Mouse (Mus musculus): ENCODE measurements around the gene Ap4s1. TPM values are rescaled to one million over a fixed set of nuclear protein-coding genes. Genes with fewer than 3 reads are reported as not detected.
A peak's percentile ranks its signal among the peaks of the same experiment; 100 is the strongest.

The Ap4s1 gene
- polyA plus RNA-seq, 1 experiment from 2014 or later: 58.4 TPM

GRCm38 (mm10) chr12:51736807-51737206 lies 46.0 kb downstream of the Ap4s1 start:
- H3K27me3 ChIP-seq (replicated peaks; ENCODE audit: control insufficient read depth, insufficient read depth, low read length): no peaks in the 10 kb centered on the region
- no peaks in the 10 kb centered on the region for H3K9me3 ChIP-seq (ENCODE audit: control insufficient read depth, low read length)
- 18% methylated on average over 1 of the region's 1 CpGs for WGBS
- no peak for ATAC-seq
- no peak overlapping the region for H3K27ac ChIP-seq (ENCODE audit: low read depth, low read length)
- no peak overlapping the region for H3K9ac ChIP-seq (ENCODE audit: low read depth, low read length)
- no peak overlapping the region for H3K4me3 ChIP-seq (ENCODE audit: low read length)
- no peaks in the 10 kb centered on the region for H3K4me1 ChIP-seq (ENCODE audit: control insufficient read depth, insufficient read depth, low read depth, low read length)
- 0 out of 2 replicates have a peak, but pooled peaks cover 3% of the 10 kb centered on the region for H3K36me3 ChIP-seq (ENCODE audit: control insufficient read depth, insufficient read depth, low read length)
- H3K4me2 ChIP-seq (ENCODE audit: low read length): no peak overlapping the region

DNA sequence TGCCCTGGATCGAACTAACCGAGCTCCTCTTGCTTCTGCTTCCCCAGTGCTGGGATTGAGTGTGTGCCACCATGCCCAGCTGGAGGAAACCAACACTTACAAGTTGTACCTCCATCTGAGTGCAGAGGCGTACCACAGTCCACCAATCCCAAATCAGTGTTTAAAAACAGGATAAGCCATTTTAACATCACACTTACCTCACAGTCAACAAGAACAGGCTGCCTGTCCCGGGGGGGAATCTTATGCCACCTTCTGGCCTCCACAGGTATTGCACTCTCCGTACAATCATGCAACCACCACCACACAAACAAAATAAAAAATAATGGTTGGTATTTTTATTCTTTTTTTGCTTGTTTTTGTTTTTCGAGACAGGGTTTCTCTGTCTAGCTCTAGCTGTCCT lies 50.9 kb downstream of the Ap4s1 start:
- 87% methylated on average over 6 of the region's 6 CpGs for WGBS
- Histone ChIP-seq H3K9me3 (ENCODE audit: control insufficient read depth, low read length) (no peaks in the 10 kb centered on the region), H3K4me1 (ENCODE audit: control insufficient read depth, insufficient read depth, low read depth, low read length) (no peaks in the 10 kb centered on the region), H3K27ac (ENCODE audit: low read depth, low read length) (no peak overlapping the region), H3K4me3 (ENCODE audit: low read length) (no peak overlapping the region), H3K27me3 (replicated peaks; ENCODE audit: control insufficient read depth, insufficient read depth, low read length) (no peaks in the 10 kb centered on the region), H3K36me3 (ENCODE audit: control insufficient read depth, insufficient read depth, low read length) (peaks cover 29% of the 10 kb centered on the region), H3K9ac (ENCODE audit: low read depth, low read length) (no peak overlapping the region), H3K4me2 (ENCODE audit: low read length) (no peak overlapping the region)
- ATAC-seq: no peak; the same call in 1 of the 2 replicates

DNA sequence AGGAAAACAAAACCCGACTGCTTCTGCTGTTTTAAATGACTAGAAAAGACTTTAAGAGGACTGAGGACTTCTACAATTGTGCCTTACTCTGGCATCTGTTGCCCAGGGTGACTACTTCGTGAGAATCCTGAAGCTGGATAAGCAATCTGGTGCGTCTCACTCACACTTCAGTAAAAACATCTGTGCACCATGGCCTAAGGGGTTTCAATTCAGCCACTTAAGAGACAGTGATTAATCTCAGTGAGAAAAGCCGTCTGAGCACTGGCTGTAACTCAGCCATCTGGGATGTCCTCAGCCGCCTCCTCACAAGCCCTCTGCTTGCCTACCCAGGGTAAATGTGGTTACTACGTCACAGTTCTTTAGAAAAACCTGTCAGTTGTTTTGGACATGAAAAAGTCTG lies 54.1 kb downstream of the Ap4s1 start:
- H3K4me3 ChIP-seq (ENCODE audit: low read length): no peak overlapping the region
- WGBS: 46% methylated on average over 6 of the region's 6 CpGs
- H3K4me2 ChIP-seq (ENCODE audit: low read length): no peak overlapping the region
- H3K9me3 ChIP-seq (ENCODE audit: control insufficient read depth, low read length): no peaks in the 10 kb centered on the region
- no peak overlapping the region for H3K27ac ChIP-seq (ENCODE audit: low read depth, low read length)
- H3K27me3 ChIP-seq (replicated peaks; ENCODE audit: control insufficient read depth, insufficient read depth, low read length): no peaks in the 10 kb centered on the region
- H3K9ac ChIP-seq (ENCODE audit: low read depth, low read length): no peak overlapping the region
- H3K4me1 ChIP-seq (ENCODE audit: control insufficient read depth, insufficient read depth, low read depth, low read length): no peaks in the 10 kb centered on the region
- ATAC-seq: 0 out of 2 replicates have a peak, but pooled peaks have one; percentile 48
- peaks cover 48% of the 10 kb centered on the region for H3K36me3 ChIP-seq (ENCODE audit: control insufficient read depth, insufficient read depth, low read length)

- Histone ChIP-seq H3K36me3 (ENCODE audit: control insufficient read depth, insufficient read depth, low read length) (peaks cover 62% of the 10 kb centered on the region), H3K27me3 (replicated peaks; ENCODE audit: control insufficient read depth, insufficient read depth, low read length) (no peaks in the 10 kb centered on the region), H3K4me3 (ENCODE audit: low read length) (no peak overlapping the region), H3K9me3 (ENCODE audit: control insufficient read depth, low read length) (no peaks in the 10 kb centered on the region), H3K4me1 (ENCODE audit: control insufficient read depth, insufficient read depth, low read depth, low read length) (no peaks in the 10 kb centered on the region), H3K27ac (ENCODE audit: low read depth, low read length) (no peak overlapping the region), H3K9ac (ENCODE audit: low read depth, low read length) (no peak overlapping the region), H3K4me2 (ENCODE audit: low read length) (no peak overlapping the region)
- ATAC-seq: no peak
- WGBS: 95% methylated on average over 2 of the region's 2 CpGs
Measured at GRCm38 (mm10) chr12:51747348-51747747, 56.5 kb downstream of the Ap4s1 start.

GRCm38 (mm10) chr12:51755938-51756598 lies 65.2 kb downstream of the Ap4s1 start:
- Histone ChIP-seq H3K4me1 (ENCODE audit: control insufficient read depth, insufficient read depth, low read depth, low read length) (no peaks in the 10 kb centered on the region), H3K27ac (ENCODE audit: low read depth, low read length) (no peak overlapping the region), H3K4me2 (ENCODE audit: low read length) (no peak overlapping the region), H3K27me3 (replicated peaks; ENCODE audit: control insufficient read depth, insufficient read depth, low read length) (no peaks in the 10 kb centered on the region), H3K9ac (ENCODE audit: low read depth, low read length) (no peak overlapping the region), H3K9me3 (ENCODE audit: control insufficient read depth, low read length) (no peaks in the 10 kb centered on the region), H3K36me3 (ENCODE audit: control insufficient read depth, insufficient read depth, low read length) (peaks cover 43% of the 10 kb centered on the region), H3K4me3 (ENCODE audit: low read length) (no peak overlapping the region)
- no peak for ATAC-seq
- WGBS: 95% methylated on average over 12 of the region's 12 CpGs

DNA sequence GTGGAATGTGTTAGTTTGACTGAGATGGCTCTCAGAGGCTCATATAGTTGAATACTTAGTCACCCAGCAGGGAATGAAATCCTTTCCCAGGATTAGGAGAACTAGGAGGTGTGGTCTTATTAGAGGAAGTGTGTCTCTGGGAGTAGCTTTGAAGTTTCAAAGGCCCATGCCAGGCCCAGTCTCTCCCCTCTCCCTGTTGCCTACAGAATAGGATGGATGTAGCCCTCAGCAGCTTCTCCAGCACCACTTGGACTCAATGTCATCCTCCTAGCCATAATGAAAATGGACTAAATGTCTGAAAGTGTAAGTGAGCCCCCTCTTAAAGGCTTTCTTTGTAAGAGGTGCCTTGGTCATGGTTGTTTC lies 65.7 kb downstream of the Ap4s1 start:
- no peaks in the 10 kb centered on the region for H3K4me1 ChIP-seq (ENCODE audit: control insufficient read depth, insufficient read depth, low read depth, low read length)
- no peaks in the 10 kb centered on the region for H3K9me3 ChIP-seq (ENCODE audit: control insufficient read depth, low read length)
- H3K9ac ChIP-seq (ENCODE audit: low read depth, low read length): no peak overlapping the region
- ATAC-seq: no peak
- H3K27me3 ChIP-seq (replicated peaks; ENCODE audit: control insufficient read depth, insufficient read depth, low read length): no peaks in the 10 kb centered on the region
- peaks cover 38% of the 10 kb centered on the region for H3K36me3 ChIP-seq (ENCODE audit: control insufficient read depth, insufficient read depth, low read length)
- H3K4me3 ChIP-seq (ENCODE audit: low read length): no peak overlapping the region
- no peak overlapping the region for H3K27ac ChIP-seq (ENCODE audit: low read depth, low read length)
- no peak overlapping the region for H3K4me2 ChIP-seq (ENCODE audit: low read length)

- H3K27ac ChIP-seq (ENCODE audit: low read depth, low read length): no peak overlapping the region
- H3K36me3 ChIP-seq (ENCODE audit: control insufficient read depth, insufficient read depth, low read length): peaks cover 42% of the 10 kb centered on the region
- no peak overlapping the region for H3K4me3 ChIP-seq (ENCODE audit: low read length)
- H3K27me3 ChIP-seq (replicated peaks; ENCODE audit: control insufficient read depth, insufficient read depth, low read length): no peaks in the 10 kb centered on the region
- ATAC-seq: no peak
- 94% methylated on average over 3 of the region's 3 CpGs for WGBS
- no peaks in the 10 kb centered on the region for H3K4me1 ChIP-seq (ENCODE audit: control insufficient read depth, insufficient read depth, low read depth, low read length)
- H3K9me3 ChIP-seq (ENCODE audit: control insufficient read depth, low read length): no peaks in the 10 kb centered on the region
- H3K9ac ChIP-seq (ENCODE audit: low read depth, low read length): no peak overlapping the region
- no peak overlapping the region for H3K4me2 ChIP-seq (ENCODE audit: low read length)
Measured at GRCm38 (mm10) chr12:51759374-51759773, 68.5 kb downstream of the Ap4s1 start.

GRCm38 (mm10) chr12:51767454-51767853 lies 76.6 kb downstream of the Ap4s1 start:
- Histone ChIP-seq H3K36me3 (ENCODE audit: control insufficient read depth, insufficient read depth, low read length) (peaks cover 42% of the 10 kb centered on the region), H3K4me1 (ENCODE audit: control insufficient read depth, insufficient read depth, low read depth, low read length) (no peaks in the 10 kb centered on the region), H3K27ac (ENCODE audit: low read depth, low read length) (no peak overlapping the region), H3K4me2 (ENCODE audit: low read length) (no peak overlapping the region), H3K9me3 (ENCODE audit: control insufficient read depth, low read length) (no peaks in the 10 kb centered on the region), H3K4me3 (ENCODE audit: low read length) (no peak overlapping the region), H3K9ac (ENCODE audit: low read depth, low read length) (no peak overlapping the region), H3K27me3 (replicated peaks; ENCODE audit: control insufficient read depth, insufficient read depth, low read length) (no peaks in the 10 kb centered on the region)
- ATAC-seq: no peak
- WGBS: 94% methylated on average over 4 of the region's 4 CpGs

DNA sequence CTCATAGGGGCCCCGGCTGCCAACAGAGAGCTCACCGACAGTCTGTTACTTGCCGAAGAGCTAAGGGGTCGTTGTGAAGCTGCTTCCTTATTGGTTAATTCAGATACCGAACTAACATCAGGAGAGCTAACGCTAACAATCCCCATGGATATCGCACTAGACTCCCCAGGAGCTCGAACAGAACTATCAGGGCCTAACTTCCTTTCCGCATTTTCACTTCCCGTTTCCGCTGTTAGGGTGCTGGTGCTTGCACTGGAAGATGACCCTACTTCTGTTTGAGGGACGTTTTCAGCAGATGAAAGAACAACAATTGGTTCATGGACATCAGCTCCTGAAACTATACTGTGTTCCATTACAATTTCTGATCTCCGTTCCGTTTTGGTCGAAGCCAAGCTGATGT lies 77.9 kb downstream of the Ap4s1 start:
- H3K36me3 ChIP-seq (ENCODE audit: control insufficient read depth, insufficient read depth, low read length): peaks cover 36% of the 10 kb centered on the region
- no peak for ATAC-seq
- 96% methylated on average over 15 of the region's 15 CpGs for WGBS
- H3K9ac ChIP-seq (ENCODE audit: low read depth, low read length): no peak overlapping the region
- H3K4me3 ChIP-seq (ENCODE audit: low read length): no peak overlapping the region
- H3K9me3 ChIP-seq (ENCODE audit: control insufficient read depth, low read length): no peaks in the 10 kb centered on the region
- H3K27me3 ChIP-seq (replicated peaks; ENCODE audit: control insufficient read depth, insufficient read depth, low read length): no peaks in the 10 kb centered on the region
- H3K4me2 ChIP-seq (ENCODE audit: low read length): no peak overlapping the region
- no peaks in the 10 kb centered on the region for H3K4me1 ChIP-seq (ENCODE audit: control insufficient read depth, insufficient read depth, low read depth, low read length)
- no peak overlapping the region for H3K27ac ChIP-seq (ENCODE audit: low read depth, low read length)

GRCm38 (mm10) chr12:51784842-51785241 lies 94.0 kb downstream of the Ap4s1 start:
- WGBS: 94% methylated on average over 7 of the region's 7 CpGs
- no peak for ATAC-seq
- no peak overlapping the region for H3K27ac ChIP-seq (ENCODE audit: low read depth, low read length)
- no peaks in the 10 kb centered on the region for H3K4me1 ChIP-seq (ENCODE audit: control insufficient read depth, insufficient read depth, low read depth, low read length)
- no peaks in the 10 kb centered on the region for H3K9me3 ChIP-seq (ENCODE audit: control insufficient read depth, low read length)
- H3K27me3 ChIP-seq (replicated peaks; ENCODE audit: control insufficient read depth, insufficient read depth, low read length): no peaks in the 10 kb centered on the region
- H3K36me3 ChIP-seq (ENCODE audit: control insufficient read depth, insufficient read depth, low read length): peaks cover 35% of the 10 kb centered on the region
- H3K4me3 ChIP-seq (ENCODE audit: low read length): no peak overlapping the region
- no peak overlapping the region for H3K9ac ChIP-seq (ENCODE audit: low read depth, low read length)
- no peak overlapping the region for H3K4me2 ChIP-seq (ENCODE audit: low read length)
